Mouse (Mus musculus): Measurements from ENCODE around the gene Slc48a1.

- TF ChIP-seq CTCF (IDR thresholded peaks at IDR 0.05; ENCODE audit: extremely low read depth, insufficient read length, insufficient replicate concordance, low read depth, low read length) (no peak), POLR2A (IDR thresholded peaks at IDR 0.05; ENCODE audit: low read depth, low read length) (no peak)
Measured at GRCm38 (mm10) chr15:97811307-97811706, 33.0 kb downstream of the Slc48a1 start.

Measured in small intestine, adult 2 months (tissue).